Mouse (Mus musculus) activated CD4-positive, CD25-positive, alpha-beta regulatory T cell, adult 4 months (primary cell): ENCODE results near the gene Ugt1a9. TPM values are rescaled to one million over a fixed set of nuclear protein-coding genes. Genes with fewer than 3 reads are reported as not detected.
"Not testable (repeated sequence)": the region's sequence is repeated elsewhere in the genome, so short reads cannot be mapped to it uniquely, and the experiment has no call there.

Experiments used
- ATAC-seq: one replicate; pipeline ENCODE4 v1.8.0; 2017
- polyA plus RNA-seq, 2 experiments: library from polyadenylated mRNA; unstranded; fragments of 100-300 nt; shearing (Covaris generic); gene quantifications; one replicate each; pipeline ENCODE4 v1.2.1; 2017

Gene Ugt1a9
- polyA plus RNA-seq, 2 experiments from 2014 or later: 0.25 TPM; not detected in 1

- ATAC-seq: not testable (repeated sequence)
Measured at GRCm38 (mm10) chr1:88109027-88109557, 38.5 kb downstream of the Ugt1a9 start.

GRCm38 (mm10) chr1:88109604-88110003 is 39.0 kb downstream of the Ugt1a9 start:
- ATAC-seq: not testable (repeated sequence)

- ATAC-seq: not testable (repeated sequence)
Measured at GRCm38 (mm10) chr1:88112769-88113168, 42.2 kb downstream of the Ugt1a9 start.

DNA sequence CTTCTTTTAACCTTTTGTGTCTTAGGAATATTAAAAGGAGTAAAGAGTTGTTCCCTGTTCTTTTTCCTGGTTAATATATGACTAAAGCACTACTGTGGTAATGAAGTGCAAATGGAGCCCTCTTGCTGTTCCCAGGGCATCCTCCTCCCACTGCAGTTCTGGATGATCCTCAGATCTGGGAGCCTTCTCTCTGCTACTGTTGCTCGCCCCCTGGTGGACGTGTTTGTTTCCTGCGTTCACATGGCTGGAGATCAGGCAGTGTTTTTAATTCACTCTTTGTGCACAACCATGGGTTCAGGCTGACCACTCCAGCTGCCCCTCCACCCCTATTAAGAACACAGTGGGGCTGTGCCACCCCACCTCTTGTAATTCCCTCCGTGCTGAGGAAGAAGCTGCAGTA is 50.0 kb downstream of the Ugt1a9 start:
- not testable (repeated sequence) for ATAC-seq

DNA sequence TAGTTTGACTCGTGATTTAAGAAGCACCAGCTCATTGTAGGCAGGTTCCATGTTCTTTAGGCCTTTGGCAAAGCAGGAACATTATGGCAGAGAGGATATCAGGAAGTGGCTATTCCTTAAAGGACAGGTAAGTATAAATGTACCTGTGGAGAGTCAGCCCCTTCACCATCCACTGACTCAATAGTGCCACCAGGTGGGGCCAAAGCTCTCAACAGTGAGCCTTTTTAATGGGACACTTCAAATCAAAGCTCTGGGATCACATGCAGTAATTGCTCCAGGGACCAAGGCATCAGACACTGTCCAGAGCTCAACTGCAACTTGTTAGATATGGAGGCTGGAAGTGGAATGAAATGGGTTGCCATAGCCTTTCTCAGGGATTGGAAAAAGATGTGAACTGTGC is 50.9 kb downstream of the Ugt1a9 start:
- ATAC-seq: not testable (repeated sequence)

DNA sequence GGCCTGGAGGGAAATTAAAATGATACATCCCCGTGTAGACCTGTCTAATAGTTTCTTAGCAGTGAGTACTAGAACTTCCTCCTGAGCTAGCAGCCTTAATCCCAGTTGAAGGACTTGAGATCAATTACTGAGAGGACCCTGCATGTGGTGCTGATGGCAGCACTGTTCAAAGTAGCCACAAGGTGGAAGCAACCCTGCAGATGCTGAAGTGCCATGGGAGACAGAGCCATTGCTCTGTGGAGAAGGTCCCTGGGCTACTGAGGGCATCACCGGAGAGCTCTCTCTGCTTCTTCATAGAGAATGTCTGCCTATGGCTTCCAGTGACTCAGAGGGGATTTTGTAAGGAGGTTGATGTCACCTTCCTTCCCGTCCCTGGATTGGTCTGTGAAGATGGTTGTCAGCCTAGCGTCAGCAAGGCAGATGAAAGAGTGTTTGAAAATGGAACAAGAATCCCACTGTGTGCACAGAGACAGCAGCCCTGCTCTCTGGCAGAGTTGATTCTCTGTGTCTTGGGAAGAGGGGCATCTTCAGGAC is 55.3 kb downstream of the Ugt1a9 start:
- not testable (repeated sequence) for ATAC-seq

DNA sequence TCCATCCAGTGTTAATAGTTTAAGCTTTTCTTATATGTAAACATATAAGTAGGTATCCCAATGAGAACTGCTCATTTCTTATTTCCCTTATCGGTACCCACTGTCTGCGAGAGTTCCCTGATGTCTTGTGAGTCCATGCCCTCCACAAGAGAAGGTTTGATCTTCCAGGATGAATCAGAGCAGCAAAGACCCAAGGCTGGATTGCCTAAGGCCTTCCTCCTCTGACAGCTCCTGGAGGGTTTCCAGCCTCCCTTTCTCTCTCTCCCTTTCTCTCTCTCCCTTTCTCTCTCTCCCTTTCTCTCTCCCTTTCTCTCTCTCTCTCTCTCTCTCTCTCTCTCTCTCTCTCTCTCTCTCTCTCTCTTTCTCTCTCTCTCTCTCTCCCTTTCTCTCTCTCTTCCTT is 58.5 kb downstream of the Ugt1a9 start:
- not testable (repeated sequence) for ATAC-seq

GRCm38 (mm10) chr1:88130223-88130622 is 59.6 kb downstream of the Ugt1a9 start:
- not testable (repeated sequence) for ATAC-seq

DNA sequence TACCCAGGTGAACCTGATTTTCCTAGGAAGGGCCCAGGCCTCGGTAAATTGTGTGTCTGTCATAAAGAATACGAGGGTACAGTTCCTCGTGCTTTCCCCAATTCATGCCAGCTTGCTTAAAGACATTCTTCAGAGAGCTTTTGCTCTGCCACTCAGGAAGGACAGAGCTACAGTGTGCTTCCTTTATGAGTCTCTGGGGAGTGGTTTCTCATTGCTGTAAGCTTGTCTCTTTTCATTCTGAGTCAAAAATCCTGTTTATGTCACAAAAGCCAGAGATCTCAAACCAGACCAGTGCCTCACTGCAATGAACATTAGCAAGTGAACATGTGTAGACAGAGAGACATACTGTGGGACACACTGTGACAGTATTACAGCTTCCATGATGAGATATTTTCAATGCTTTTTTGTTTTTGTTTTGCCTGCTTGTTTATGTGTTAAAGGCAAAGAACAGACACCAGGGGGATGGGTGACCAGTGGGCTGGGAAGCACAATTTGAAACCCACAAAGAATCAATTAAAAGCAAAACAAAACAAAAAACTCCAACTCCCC is 63.4 kb downstream of the Ugt1a9 start:
- peak; percentile 14 for ATAC-seq

DNA sequence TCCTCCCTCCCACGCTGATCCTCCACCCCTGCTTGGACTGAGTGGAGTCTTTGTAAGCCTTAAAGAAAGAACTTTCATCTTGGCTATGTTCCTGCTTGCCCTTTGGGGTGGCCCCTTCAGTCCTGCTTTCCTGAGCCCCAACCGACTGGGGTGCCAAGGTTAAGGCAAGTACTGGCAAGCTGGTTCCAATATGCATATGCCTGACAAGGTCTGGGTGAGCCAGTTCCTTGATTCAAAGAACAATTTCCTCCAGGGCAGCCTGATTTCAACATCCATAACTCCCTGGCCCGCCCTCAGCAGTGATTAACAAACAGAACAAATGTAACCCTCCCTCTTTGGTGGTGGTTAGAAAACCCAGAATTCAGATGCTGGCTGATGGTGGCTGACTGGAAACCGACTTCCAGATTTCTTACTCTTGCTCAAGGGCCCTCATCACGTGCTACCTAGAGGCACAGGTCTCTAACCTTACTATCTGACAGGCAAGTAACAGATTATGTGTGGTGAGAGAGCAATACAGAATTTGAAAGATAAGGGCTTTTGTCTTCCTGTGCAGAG is 63.9 kb downstream of the Ugt1a9 start, which contains the start of gene Ugt1a6a:
TSS of gene Ugt1a6a (plus strand) at position 353 of the 555 bp plus-strand sequence.
- not testable (repeated sequence) for ATAC-seq

DNA sequence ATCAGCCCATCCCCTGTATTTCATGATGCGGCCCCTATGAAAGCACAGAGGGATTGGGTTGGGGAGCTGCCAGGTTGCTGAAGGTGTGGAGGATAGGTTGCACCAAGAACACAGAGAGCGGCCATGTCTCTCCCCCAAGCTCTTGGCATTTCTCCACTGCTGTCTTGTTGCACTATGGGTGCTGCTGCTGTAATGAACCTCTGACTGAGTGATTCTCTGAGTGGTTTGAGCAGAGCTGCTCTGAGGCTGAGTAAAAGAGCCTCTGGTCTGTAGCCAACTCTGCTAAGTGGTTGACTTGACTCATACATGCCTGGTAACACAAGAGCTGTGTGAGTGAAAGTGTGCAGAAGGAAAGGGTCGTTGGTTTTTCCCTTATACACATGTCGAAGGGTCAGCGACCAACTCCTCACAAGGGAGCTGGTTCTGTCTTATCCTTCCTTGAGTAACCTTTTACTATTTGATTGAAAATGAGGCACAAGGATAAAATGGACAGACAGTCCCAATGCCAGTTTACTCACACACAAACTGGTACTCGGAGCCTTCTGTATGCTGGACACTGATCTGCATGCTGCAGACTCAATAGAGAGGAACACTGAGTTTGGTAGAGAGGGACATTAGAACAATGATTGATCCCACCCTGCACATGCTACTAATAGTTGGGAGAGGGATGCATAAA is 64.8 kb downstream of the Ugt1a9 start:
- not testable (repeated sequence) for ATAC-seq

GRCm38 (mm10) chr1:88136646-88137045 is 66.0 kb downstream of the Ugt1a9 start:
- ATAC-seq: no peak

GRCm38 (mm10) chr1:88137264-88137663 is 66.7 kb downstream of the Ugt1a9 start:
- no peak for ATAC-seq

- ATAC-seq: no peak
Measured at GRCm38 (mm10) chr1:88138145-88138544, 67.5 kb downstream of the Ugt1a9 start.

DNA sequence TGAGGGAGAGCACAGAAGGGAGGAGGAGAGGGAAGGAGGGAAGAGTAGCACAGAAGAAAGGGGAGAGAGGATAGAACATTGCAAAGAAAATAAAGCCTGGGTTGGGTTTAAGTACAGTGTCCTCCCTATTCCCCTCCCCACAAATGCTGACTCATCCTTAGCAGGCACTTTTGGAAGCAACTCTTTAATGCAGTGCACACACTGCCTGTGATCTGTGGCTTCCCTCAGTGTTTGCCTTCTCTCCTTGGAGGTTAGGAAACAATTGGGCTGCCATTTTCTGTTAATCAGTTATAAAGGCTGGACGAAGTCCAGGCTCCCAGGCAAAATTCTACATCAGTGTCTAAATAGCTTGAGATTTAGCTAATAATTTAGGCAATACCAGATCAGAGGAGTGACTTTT is 69.9 kb downstream of the Ugt1a9 start:
- ATAC-seq: not testable (repeated sequence)

- ATAC-seq: not testable (repeated sequence)
Measured at GRCm38 (mm10) chr1:88143966-88144675, 73.5 kb downstream of the Ugt1a9 start.

GRCm38 (mm10) chr1:88145278-88145677 is 74.7 kb downstream of the Ugt1a9 start:
- ATAC-seq: not testable (repeated sequence)

DNA sequence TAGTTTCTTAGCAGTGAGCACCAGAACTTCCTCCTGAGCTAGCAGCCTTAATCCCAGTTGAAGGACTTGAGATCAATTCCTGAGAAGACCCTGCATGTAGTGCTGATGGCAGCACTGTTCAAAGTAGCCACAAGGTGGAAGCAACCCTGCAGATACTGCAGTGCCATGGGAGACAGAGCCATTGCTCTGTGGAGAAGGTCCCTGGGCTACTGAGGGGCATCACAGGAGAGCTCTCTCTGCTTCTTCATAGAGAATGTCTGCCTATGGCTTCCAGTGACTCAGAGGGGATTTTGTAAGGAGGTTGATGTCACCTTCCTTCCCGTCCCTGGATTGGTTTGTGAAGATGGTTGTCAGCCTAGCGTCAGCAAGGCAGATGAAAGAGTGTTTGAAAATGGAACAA is 79.5 kb downstream of the Ugt1a9 start:
- ATAC-seq: not testable (repeated sequence)

- ATAC-seq: no peak
Measured at GRCm38 (mm10) chr1:88158430-88158829, 87.8 kb downstream of the Ugt1a9 start.

DNA sequence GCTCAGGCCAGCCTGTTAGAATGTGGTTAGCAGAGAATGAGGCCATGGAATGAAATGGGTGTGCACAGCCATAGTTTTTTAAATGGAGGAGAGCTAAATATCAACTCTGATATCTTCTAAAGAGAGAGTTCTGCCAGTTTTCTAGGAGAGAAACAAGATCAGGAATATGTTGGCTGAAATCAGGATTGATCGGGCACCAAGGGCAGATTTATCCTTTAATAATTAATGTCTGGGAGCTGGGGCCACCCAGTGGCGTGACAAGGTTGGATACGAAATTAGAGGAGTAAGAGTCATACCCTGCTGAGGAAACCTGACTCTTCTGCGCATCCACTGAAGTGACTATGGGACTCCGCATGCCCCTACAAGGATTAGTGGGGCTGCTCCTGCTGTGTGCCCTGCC is 95.1 kb downstream of the Ugt1a9 start, which contains the start of gene Ugt1a5:
TSS of gene Ugt1a5 (plus strand) at position 302 of the 400 bp plus-strand sequence.
- ATAC-seq: no peak

GRCm38 (mm10) chr1:88172190-88172589 is 101.6 kb downstream of the Ugt1a9 start:
- ATAC-seq: not testable (repeated sequence)

DNA sequence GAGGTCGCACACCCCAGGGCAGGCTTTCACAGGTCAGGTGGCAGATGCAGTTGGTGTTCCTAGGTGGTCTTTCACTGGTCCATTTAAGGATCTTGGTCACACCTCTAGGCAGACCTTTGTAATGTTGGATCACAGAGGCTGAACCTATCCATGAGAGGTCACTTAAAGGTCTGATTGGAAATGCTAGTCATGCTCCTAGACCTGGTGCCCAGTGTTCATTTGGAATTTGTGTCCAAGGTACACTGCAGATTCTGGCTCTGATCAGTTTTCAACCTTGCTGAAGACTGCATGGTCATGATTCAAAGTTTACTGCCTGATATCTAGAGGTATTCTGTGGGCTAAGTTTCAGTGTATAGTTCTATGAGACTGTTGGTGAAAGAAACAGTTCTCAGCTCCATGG is 109.1 kb downstream of the Ugt1a9 start:
- no peak for ATAC-seq
